Mouse (Mus musculus): ENCODE measurements around the gene Igf2bp3.

The Igf2bp3 gene

DNA sequence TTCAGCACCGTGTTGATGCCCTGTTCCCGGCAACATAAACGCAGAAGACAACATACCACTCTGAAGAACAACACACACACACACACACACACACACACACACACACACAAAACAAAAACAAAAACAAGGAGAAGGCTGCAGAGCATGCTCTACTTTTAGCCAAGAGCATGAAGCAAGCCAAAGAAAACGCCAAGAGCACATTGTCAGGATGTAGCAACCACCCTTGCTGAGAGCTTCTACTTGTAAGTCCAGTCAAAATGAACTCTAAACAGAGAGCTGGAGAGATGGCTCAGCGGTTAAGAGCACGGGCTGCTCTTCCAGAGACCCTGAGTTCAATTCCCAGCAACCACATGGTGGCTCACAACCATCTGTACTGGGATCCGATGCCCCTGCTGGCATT, 41.5 kb downstream of the Igf2bp3 start:
- DNase-seq, result no peak

DNA sequence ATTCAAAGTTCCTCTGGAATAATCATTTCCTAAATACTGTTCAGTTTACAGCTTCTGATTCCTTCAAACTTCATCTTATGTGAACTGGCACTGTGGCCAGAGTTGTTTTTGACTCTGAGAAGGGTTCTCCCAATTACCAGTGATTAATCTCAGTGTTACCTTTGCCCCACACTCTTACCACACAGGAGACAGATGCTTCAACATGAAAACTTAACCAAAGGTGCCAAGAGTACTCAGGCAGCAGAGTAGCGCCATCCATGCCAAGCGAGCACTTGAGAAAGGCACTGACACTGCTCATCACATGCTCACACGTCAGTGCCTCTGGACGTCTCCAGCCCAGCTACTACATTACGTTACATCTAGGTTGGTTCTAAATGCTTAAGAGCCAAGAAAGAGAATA, 43.5 kb downstream of the Igf2bp3 start:
- peak; percentile 19 for DNase-seq

GRCm38 (mm10) chr6:49168648-49169047, 46.1 kb downstream of the Igf2bp3 start:
- DNase-seq, result no peak

DNA sequence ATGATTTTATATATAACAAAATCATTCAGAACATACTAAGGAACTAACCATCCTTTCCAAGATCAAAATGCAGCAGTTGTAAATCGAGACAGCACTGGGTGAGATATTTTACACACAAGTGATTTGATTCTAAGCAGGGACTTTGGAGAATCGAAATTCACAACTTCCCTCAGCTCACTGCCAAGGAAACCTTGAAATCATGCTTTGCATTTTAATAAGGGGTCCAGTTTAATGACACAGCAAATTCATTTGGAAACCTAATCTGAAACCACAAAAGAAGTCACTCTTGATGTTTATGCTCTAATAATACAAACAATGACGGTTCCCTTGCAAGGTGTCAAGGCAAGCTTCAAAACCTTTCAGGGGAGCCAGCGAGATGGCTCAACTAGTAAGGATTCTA, 47.4 kb downstream of the Igf2bp3 start:
- no peak for DNase-seq

- DNase-seq, result no peak
These were observed 48.4 kb downstream of the Igf2bp3 start for GRCm38 (mm10) chr6:49166318-49166717.

GRCm38 (mm10) chr6:49165855-49166254, 48.9 kb downstream of the Igf2bp3 start:
- no peak for DNase-seq

DNA sequence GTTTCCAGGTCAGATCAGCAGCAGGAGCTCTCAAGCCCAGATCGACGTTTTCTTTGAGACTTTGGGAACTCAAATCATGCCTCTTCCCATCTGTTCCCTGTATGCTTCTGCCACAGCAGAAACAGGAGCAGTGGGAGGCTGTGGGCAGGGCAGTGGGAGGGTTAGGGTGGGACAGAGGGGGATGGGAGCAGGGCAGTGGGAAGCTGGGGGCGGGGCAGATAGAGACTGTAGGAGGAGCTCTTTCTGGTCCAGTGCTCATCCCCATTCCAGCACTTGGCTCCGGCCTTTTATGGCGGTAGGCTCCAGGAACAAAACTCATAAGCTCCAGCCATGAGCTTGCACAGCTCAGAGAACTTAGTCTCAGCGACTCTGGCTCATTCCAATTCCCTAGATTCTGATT, 49.7 kb downstream of the Igf2bp3 start:
- DNase-seq, result no peak

GRCm38 (mm10) chr6:49164701-49165100, 50.1 kb downstream of the Igf2bp3 start:
- DNase-seq, result no peak

- DNase-seq, result no peak
These were observed 54.8 kb downstream of the Igf2bp3 start for GRCm38 (mm10) chr6:49159971-49160370.

GRCm38 (mm10) chr6:49156826-49157175, 58.0 kb downstream of the Igf2bp3 start:
- no peak for DNase-seq

DNA sequence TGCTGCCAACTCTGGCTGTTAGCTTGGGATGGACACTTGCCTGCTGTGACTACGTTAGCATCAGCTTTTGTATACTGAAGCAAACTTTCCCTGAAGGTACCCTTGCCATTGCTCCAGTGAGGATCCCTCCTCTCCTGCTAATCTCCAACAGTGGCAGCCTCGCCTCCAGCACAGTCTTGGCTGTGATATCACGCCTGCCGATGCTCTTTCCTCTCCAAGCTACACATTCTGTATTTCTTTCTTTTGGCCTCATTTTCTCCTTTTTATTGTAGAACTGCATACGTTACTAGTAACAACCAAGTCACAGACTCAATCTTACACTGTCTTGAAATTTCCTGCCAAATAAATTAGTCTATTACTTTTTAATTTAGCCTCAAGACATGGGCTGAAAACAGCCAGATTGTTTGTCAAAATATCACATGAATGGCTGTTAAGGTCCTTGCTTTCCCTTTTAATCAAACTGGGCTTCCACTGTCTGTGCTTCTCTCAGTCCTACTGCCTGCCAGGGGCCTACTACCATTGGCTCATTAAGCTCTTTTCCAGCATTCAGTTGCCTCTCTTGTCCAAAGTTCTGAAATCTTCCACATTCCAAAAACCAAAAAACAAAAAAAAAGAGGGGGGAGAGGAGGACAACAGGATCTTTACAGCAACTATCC, 58.5 kb downstream of the Igf2bp3 start:
- DNase-seq, result no peak

GRCm38 (mm10) chr6:49151465-49151864, 63.3 kb downstream of the Igf2bp3 start:
- DNase-seq, result no peak

GRCm38 (mm10) chr6:49150349-49151229, 64.2 kb downstream of the Igf2bp3 start:
- no peak for DNase-seq

DNA sequence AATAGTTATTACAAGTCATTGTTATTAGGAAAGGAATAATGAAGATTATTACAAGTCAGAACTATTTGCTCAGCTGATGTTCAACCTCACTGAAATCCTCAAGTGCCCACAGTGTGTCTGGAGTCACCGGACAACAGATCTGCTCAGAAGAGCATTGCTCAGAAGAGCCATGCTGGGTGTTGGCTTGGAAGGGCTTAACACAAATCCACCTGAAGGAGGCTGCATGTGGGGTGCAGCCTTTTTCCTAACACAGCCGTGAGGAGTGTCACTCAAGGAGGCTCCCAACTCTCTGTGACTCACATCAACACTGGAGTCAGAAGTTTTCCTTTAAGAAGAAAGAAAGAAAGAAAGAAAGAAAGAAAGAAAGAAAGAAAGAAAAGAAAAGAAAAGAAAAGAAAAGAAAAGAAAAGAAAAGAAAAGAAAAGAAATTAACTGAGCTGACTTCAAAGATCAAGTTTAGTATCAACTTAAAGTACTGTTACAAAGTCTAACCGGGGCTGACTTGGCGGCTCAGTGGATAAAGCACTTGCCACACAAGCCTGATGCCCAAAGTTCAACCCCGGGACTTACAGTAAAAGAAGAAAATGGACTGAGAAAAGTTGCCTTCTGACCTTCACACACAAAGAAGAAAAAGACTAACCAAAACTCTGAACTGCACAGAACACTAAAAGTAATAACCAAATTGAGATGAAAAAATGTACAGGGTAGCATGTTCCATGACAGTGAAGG, 65.4 kb downstream of the Igf2bp3 start:
- no peak for DNase-seq

- no peak for DNase-seq
These were observed 66.0 kb downstream of the Igf2bp3 start for GRCm38 (mm10) chr6:49148781-49149180.

- DNase-seq, result no peak
These were observed 66.4 kb downstream of the Igf2bp3 start for GRCm38 (mm10) chr6:49148368-49148767.

GRCm38 (mm10) chr6:49146461-49146860, 68.3 kb downstream of the Igf2bp3 start:
- DNase-seq, result no peak

- peak; percentile 70 for DNase-seq
These were observed 72.3 kb downstream of the Igf2bp3 start for GRCm38 (mm10) chr6:49142428-49142827.

GRCm38 (mm10) chr6:49141125-49141524, 73.6 kb downstream of the Igf2bp3 start:
- DNase-seq, result no peak

- DNase-seq, result no peak
These were observed 76.4 kb downstream of the Igf2bp3 start for GRCm38 (mm10) chr6:49138159-49139051.

- DNase-seq, result no peak
These were observed 78.0 kb downstream of the Igf2bp3 start for GRCm38 (mm10) chr6:49136739-49137138.

DNA sequence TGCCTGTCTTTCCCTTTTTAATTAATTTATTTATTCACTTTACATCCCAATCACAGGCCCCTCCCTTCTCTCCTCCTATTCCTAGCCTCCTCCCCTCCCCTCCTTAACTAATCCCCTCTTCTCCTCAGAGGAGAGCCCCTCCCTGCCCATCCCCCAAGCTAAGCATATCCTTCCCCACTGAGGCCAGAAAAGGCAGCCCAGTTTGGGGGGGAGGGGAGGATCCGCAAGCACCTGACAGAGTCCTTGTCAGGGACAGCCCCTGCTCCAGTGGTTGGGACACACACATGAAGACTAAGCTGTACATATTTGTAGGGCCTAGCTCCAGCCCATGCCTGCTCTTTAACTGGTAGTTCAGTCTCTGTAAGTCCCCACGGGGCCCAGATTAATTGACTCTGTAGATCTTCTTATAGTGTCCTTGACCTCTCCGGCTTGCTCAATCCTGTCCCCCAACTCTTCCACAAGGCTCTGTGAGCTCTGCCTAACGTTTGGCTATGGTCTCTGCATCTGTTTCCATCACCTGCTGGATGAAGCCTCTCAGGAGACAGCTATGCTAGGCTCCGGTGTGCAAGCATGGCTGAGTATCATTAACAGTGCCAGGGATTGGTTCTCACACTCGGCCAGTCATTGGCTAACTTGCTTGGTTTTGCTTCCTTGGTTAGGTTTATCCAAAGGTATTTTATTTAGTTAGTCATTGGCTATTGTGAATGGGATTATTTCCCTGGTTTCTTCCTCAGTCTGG, 82.2 kb downstream of the Igf2bp3 start:
- DNase-seq, result no peak
